Mouse (Mus musculus) cortical plate, adult 2 months (tissue): ENCODE measurements at regions not wholly inside any gene's neighbourhood (a gene's known extent, or its start where the extent isn't known, plus 50 kb on each side); places are given as distances from the start of the nearest gene placed in this dataset.

ENCODE experiments used
- CTCF ChIP-seq: fragments of 200-500 bp; IDR thresholded peaks from 2 replicates; pipeline ENCODE4 v1.5.1; 2011; ENCODE audit warnings: mild to moderate bottlenecking, control low read depth, low read length; ENCODE audit not compliant: insufficient read depth; ENCODE audit errors: extremely low read depth
- POLR2A ChIP-seq: fragments of 200-500 bp; IDR thresholded peaks from 2 replicates; pipeline ENCODE4 v1.6.1; 2011; ENCODE audit warnings: mild to moderate bottlenecking, low read length, control low read depth; ENCODE audit not compliant: insufficient read depth; ENCODE audit errors: extremely low read depth

GRCm38 (mm10) chr5:82034776-82035175 lies 1014.8 kb downstream of the Adgrl3 start:
- no peak for TF ChIP-seq CTCF
- TF ChIP-seq POLR2A = no peak
